Mouse (Mus musculus): ENCODE measurements around the gene Ethe1. TPM values are rescaled to one million over a fixed set of nuclear protein-coding genes. Genes with fewer than 3 reads are reported as not detected.

Ethe1 gene
- total and polyA plus RNA-seq, 3 experiments, result 21.0 to 33.3 TPM; not detected in 1

GRCm38 (mm10) chr7:24636264-24636663, 48.9 kb downstream of the Ethe1 start, which contains the start of gene Lypd3:
TSS of gene Lypd3 (plus strand) at chr7:24636550.
- no peaks in the 10 kb centered on the region for H3K36me3 ChIP-seq (ENCODE audit: control insufficient read depth in 1 of 2, insufficient read depth in 2 of 2, low read length in 2 of 2)
- H3K4me1 ChIP-seq (ENCODE audit: control insufficient read depth in 1 of 2, insufficient read depth in 2 of 2, low read length in 2 of 2), result no peaks in the 10 kb centered on the region
- H3K27ac ChIP-seq (ENCODE audit: control insufficient read depth, low read depth, low read length), result no peak within 1 kb of the TSS
- no peak for TF ChIP-seq KAT2A (conservative IDR thresholded peaks at IDR 0.05; ENCODE audit: low read depth, low read length)
- no peak for TF ChIP-seq SMC3 (IDR thresholded peaks at IDR 0.05; ENCODE audit: low read depth, low read length)
- TF ChIP-seq RCOR1 (IDR thresholded peaks at IDR 0.05; ENCODE audit: low read depth, low read length), result no peak
- no peak for TF ChIP-seq GATA1 (IDR thresholded peaks at IDR 0.05; ENCODE audit: low read depth, low read length)
- no peak for TF ChIP-seq ZKSCAN1 (IDR thresholded peaks at IDR 0.05; ENCODE audit: low read depth, low read length)
- no peak for TF ChIP-seq MAZ (IDR thresholded peaks at IDR 0.05; ENCODE audit: low read depth, low read length)
- TF ChIP-seq ETS1 (IDR thresholded peaks at IDR 0.05; ENCODE audit: low read depth, low read length), result no peak
- TF ChIP-seq JUND (IDR thresholded peaks at IDR 0.05; ENCODE audit: low read depth, low read length), result no peak
- TF ChIP-seq POLR2AphosphoS2 (IDR thresholded peaks at IDR 0.05; ENCODE audit: low read length), result no peak
- TF ChIP-seq TAL1 (IDR thresholded peaks at IDR 0.05; ENCODE audit: low read length), result no peak
- TF ChIP-seq BHLHE40 (IDR thresholded peaks at IDR 0.05; ENCODE audit: borderline replicate concordance, low read depth, low read length), result no peak
- no peak for TF ChIP-seq POLR2AphosphoS5 (IDR thresholded peaks at IDR 0.05; ENCODE audit: borderline replicate concordance, low read depth, low read length)
- no peak for TF ChIP-seq ZC3H11A (IDR thresholded peaks at IDR 0.05; ENCODE audit: low read depth, low read length)
- no peak for TF ChIP-seq MYB (IDR thresholded peaks at IDR 0.05; ENCODE audit: low read depth, low read length)
- no peaks in the 10 kb centered on the region for H3K9me3 ChIP-seq (replicated peaks; ENCODE audit: insufficient read depth, low read length)
- no peaks in the 10 kb centered on the region for H3K79me2 ChIP-seq (ENCODE audit: control insufficient read depth, insufficient read depth, low read length, poor library complexity)
- no peak within 1 kb of the TSS for H3K9ac ChIP-seq (ENCODE audit: control insufficient read depth, low read depth, low read length, poor library complexity, severe bottlenecking)
- H3K4me3 ChIP-seq (ENCODE audit: control insufficient read depth in 1 of 2, insufficient read depth in 1 of 2, low read depth in 2 of 2, low read length in 2 of 2), result no peak within 1 kb of the TSS
- no peaks in the 10 kb centered on the region for H3K27me3 ChIP-seq (ENCODE audit: control insufficient read depth in 1 of 2, insufficient read depth in 2 of 2, low read length in 2 of 2)
- no peak for DNase-seq (ENCODE audit: low read depth, low spot score)

- TF ChIP-seq MAZ (IDR thresholded peaks at IDR 0.05; ENCODE audit: low read depth, low read length), result no peak
- TF ChIP-seq CHD1 (IDR thresholded peaks at IDR 0.05; ENCODE audit: low read depth, low read length), result no peak
- no peak for TF ChIP-seq NRF1 (IDR thresholded peaks at IDR 0.05; ENCODE audit: insufficient read depth, low read depth, low read length, poor library complexity, severe bottlenecking)
- no peak for TF ChIP-seq ZC3H11A (IDR thresholded peaks at IDR 0.05; ENCODE audit: low read depth, low read length)
- no peak for TF ChIP-seq GABPA (IDR thresholded peaks at IDR 0.05; ENCODE audit: low read depth, low read length)
- no peak for TF ChIP-seq ELF1 (IDR thresholded peaks at IDR 0.05; ENCODE audit: low read depth, low read length)
- TF ChIP-seq TCF12 (IDR thresholded peaks at IDR 0.05; ENCODE audit: low read depth, low read length), result no peak
- no peaks in the 10 kb centered on the region for H3K79me2 ChIP-seq (ENCODE audit: control insufficient read depth, insufficient read depth, low read length, poor library complexity)
- no peaks in the 10 kb centered on the region for H3K36me3 ChIP-seq (ENCODE audit: control insufficient read depth in 1 of 2, insufficient read depth in 2 of 2, low read length in 2 of 2)
- no peaks in the 10 kb centered on the region for H3K27me3 ChIP-seq (ENCODE audit: control insufficient read depth in 1 of 2, insufficient read depth in 2 of 2, low read length in 2 of 2)
- no peaks in the 10 kb centered on the region for H3K4me1 ChIP-seq (ENCODE audit: control insufficient read depth in 1 of 2, insufficient read depth in 2 of 2, low read length in 2 of 2)
- no peak overlapping the region for H3K9ac ChIP-seq (ENCODE audit: control insufficient read depth, low read depth, low read length, poor library complexity, severe bottlenecking)
- H3K4me3 ChIP-seq (ENCODE audit: control insufficient read depth in 1 of 2, insufficient read depth in 1 of 2, low read depth in 2 of 2, low read length in 2 of 2), result no peak overlapping the region
- no peak for DNase-seq (ENCODE audit: low read depth, low spot score)
- H3K27ac ChIP-seq (ENCODE audit: control insufficient read depth, low read depth, low read length), result no peak overlapping the region
- no peaks in the 10 kb centered on the region for H3K9me3 ChIP-seq (replicated peaks; ENCODE audit: insufficient read depth, low read length)
These were observed 49.7 kb downstream of the Ethe1 start for GRCm38 (mm10) chr7:24637046-24637445.

Data from MEL (cell line).